Mouse (Mus musculus) neural tube, embryonic 13.5 days (tissue): ENCODE measurements around the gene Zfp318. TPM values are rescaled to one million over a fixed set of nuclear protein-coding genes. Genes with fewer than 3 reads are reported as not detected.

Experiments used
- ATAC-seq: fragments of 200-750 bp; cut with Nextera tagmentation; 2 replicates; pipeline ENCODE4 v1.8.0; 2017; ENCODE audit warnings: low read depth, mild to moderate bottlenecking, moderate TSS enrichment, moderate library complexity
- H3K27ac ChIP-seq: fragments of 300-500 bp; sonication (generic); replicated peaks from 2 replicates; pipeline ENCODE4 v1.5.1; 2015; ENCODE audit warnings: moderate library complexity, mild to moderate bottlenecking, inconsistent platforms
- H3K27me3 ChIP-seq: fragments of 300-500 bp; sonication (generic); 2 replicates; pipeline ENCODE4 v1.6.1; 2015; ENCODE audit warnings: mild to moderate bottlenecking, inconsistent platforms
- H3K36me3 ChIP-seq: fragments of 300-500 bp; sonication (generic); 2 replicates; pipeline ENCODE4 v1.6.1; 2015; ENCODE audit warnings: mild to moderate bottlenecking, inconsistent platforms
- H3K4me1 ChIP-seq: fragments of 300-500 bp; sonication (generic); replicated peaks from 2 replicates; pipeline ENCODE4 v1.6.1; 2015; ENCODE audit warnings: inconsistent platforms
- H3K4me2 ChIP-seq: fragments of 300-500 bp; sonication (generic); 2 replicates; pipeline ENCODE4 v1.6.1; 2015; ENCODE audit warnings: inconsistent platforms, mild to moderate bottlenecking, moderate library complexity
- H3K4me3 ChIP-seq: fragments of 300-500 bp; sonication (generic); 2 replicates; pipeline ENCODE4 v1.5.1; 2015; ENCODE audit warnings: mild to moderate bottlenecking, inconsistent platforms
- H3K9ac ChIP-seq: fragments of 300-500 bp; sonication (generic); 2 replicates; pipeline ENCODE4 v1.6.1; 2015; ENCODE audit warnings: moderate library complexity, mild to moderate bottlenecking, inconsistent platforms
- H3K9me3 ChIP-seq: fragments of 300-500 bp; sonication (generic); 2 replicates; pipeline ENCODE4 v1.6.1; 2016; ENCODE audit warnings: inconsistent platforms
- WGBS: fragments of 180-500 bp; shearing (Covaris S2); methylation state at CpG from one replicate; pipeline ENCODE4 v1.1.7; 2015; 5-methylcytosine and 5-hydroxymethylcytosine counted together
- polyA plus RNA-seq: library from polyadenylated mRNA; unstranded; fragments of >200 nt; fragmentation: Nextera tagmentation; extraction: Ambion mirVana; gene quantifications from 2 replicates; pipeline ENCODE4 v1.2.1, GENCODE M21; 2015

Zfp318 gene
- polyA plus RNA-seq, 1 experiment from 2014 or later: 20.1 TPM

DNA sequence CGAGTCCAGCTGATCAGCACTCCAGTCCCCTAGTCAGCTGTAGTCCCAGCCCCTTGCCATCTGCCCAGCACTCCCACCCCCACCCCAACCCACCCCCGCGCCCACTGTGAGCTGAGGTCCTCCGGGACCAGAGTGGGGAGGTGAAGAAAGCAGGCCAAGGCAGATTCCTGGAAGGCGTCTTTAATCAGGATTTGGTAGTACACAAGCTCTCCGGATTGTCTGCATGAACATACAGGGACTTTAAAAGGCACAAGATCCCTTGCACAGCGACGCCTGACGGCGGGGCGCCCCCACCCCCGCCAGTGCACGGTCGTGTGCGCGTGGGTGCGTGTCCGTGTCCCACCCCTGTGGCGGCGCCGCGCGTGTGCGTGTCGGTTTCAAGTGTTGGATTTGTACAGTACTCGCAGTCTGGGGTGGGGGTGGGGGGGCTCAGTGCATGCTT lies 70.5 kb downstream of the Zfp318 start:
- Histone ChIP-seq H3K4me1 (peaks cover 42% of the 10 kb centered on the region), H3K27ac (peak overlapping the region; percentile 67)
- WGBS: under 1% methylated on average over 26 of the region's 26 CpGs

DNA sequence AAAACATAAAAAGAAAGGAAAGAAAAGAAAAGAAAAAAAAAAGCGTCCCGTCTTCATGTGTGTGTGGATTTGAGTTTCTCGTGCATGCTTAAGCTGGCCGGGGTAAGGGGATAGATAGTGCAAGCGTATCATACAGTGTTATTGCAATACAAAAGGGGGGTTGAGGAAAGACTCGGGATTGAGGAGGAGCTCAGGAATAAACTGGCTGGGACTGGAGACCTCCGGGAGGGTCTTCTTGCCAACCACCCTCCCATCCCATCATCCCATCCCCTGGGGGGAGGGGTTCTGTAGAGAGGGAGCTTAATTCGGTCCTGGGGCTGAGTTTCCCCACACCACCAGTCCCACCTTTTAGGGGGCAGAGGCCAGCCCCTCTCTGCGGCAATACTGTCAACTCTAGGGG lies 71.0 kb downstream of the Zfp318 start:
- Histone ChIP-seq H3K36me3 (peaks cover 13% of the 10 kb centered on the region; the same call in 1 of the 2 replicates), H3K4me3 (peak overlapping the region; percentile 29), H3K4me2 (peak overlapping the region; percentile 63), H3K9ac (peak overlapping the region; percentile 61), H3K9me3 (no peaks in the 10 kb centered on the region), H3K27me3 (peaks cover 33% of the 10 kb centered on the region), H3K4me1 (peaks cover 42% of the 10 kb centered on the region), H3K27ac (peak overlapping the region; percentile 67; the same call in 1 of the 2 replicates)
- peak; percentile 34; the same call in 1 of the 2 replicates for ATAC-seq
- WGBS: 2% methylated on average over 9 of the region's 9 CpGs

More for the DNA sequence above, 70.5 kb downstream of the Zfp318 start:
- Histone ChIP-seq H3K27me3 (peaks cover 33% of the 10 kb centered on the region), H3K4me2 (peak overlapping the region; percentile 63), H3K4me3 (peak overlapping the region; percentile 29), H3K9ac (peak overlapping the region; percentile 61), H3K9me3 (no peaks in the 10 kb centered on the region), H3K36me3 (peaks cover 7% of the 10 kb centered on the region; the same call in 1 of the 2 replicates)
- peak; percentile 29 for ATAC-seq

DNA sequence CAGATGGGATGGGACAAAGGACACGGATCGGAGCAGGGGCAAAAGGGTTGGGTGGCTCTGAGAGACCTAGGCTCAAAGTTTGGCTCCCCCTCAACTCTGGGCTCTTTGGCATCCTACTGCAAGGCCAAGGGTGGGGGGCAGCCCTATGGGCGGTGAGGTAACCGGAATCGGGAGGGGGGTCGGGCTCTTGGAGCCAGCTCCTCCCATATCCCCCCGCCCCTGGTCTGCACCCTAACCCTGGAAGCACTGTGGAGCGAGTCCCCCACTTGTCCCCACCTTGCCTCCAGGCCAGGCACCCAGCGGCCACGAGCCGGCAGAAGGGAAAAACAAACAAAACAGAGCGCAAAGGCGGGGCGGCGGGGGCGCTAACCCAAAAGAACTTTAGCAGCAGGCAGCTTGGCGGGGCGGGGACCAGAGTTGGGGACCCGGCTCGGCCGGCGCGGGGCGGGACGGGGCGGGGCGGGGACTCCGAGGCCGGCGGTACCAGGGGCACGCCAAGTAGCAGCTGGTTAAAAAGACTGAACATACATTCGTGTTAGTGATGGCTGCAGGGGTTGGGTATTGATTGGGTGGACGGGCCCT lies 71.7 kb downstream of the Zfp318 start:
- Histone ChIP-seq H3K4me2 (peak overlapping the region; percentile 63), H3K36me3 (peaks cover 19% of the 10 kb centered on the region), H3K27ac (no peak overlapping the region), H3K4me3 (peak overlapping the region; percentile 29), H3K9me3 (no peaks in the 10 kb centered on the region), H3K4me1 (peaks cover 42% of the 10 kb centered on the region), H3K9ac (peak overlapping the region; percentile 61), H3K27me3 (peaks cover 38% of the 10 kb centered on the region)
- peak; percentile 57 for ATAC-seq
- WGBS: under 1% methylated on average over 32 of the region's 33 CpGs

DNA sequence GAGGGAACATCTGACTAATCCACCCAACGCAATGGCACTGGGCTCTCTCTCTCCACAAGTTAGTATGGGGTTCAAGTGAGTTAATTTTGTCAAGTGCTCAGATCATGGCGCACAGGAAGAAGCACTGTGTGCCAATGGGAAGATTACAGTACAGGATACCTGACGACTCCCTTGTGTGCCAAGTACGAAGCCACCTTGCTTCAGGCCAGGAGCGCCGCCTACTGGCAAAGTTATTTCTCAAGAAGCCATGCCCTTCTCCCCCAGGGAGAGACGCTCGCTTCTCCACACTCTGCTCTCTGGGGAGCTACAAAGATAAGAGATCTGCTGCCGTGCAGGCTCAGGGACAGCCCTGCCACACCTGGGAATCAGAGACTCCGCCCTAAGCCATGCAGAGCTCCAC lies 74.3 kb downstream of the Zfp318 start:
- no peak for ATAC-seq
- Histone ChIP-seq H3K4me1 (peaks cover 43% of the 10 kb centered on the region), H3K27ac (no peak overlapping the region), H3K9me3 (no peaks in the 10 kb centered on the region), H3K9ac (no peak overlapping the region), H3K4me3 (no peak overlapping the region), H3K4me2 (no peak overlapping the region), H3K27me3 (peaks cover 60% of the 10 kb centered on the region), H3K36me3 (peaks cover 36% of the 10 kb centered on the region)
- 10% methylated on average over 10 of the region's 10 CpGs for WGBS

DNA sequence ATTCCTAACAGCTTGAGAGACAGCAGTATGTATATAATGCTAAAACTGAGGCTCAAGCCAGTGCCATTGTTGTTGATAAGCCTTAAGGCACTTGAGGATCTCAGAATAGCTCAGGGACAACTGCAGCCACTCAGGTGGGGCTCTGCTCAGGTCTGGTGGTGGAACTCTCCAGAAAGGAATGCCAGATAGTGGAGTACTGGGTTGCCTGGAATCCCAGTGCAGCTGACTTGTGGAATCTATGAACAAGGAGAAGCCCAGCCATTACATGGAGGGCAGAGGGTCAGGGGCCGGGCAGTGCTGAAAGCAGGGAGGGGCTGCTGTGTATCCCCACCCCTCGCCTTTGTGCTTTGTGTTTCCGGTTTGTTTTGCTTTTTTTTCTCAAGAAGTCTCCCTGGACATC lies 74.9 kb downstream of the Zfp318 start:
- Histone ChIP-seq H3K9me3 (no peaks in the 10 kb centered on the region), H3K4me3 (no peak overlapping the region), H3K4me1 (peaks cover 37% of the 10 kb centered on the region), H3K36me3 (peaks cover 40% of the 10 kb centered on the region), H3K27me3 (peaks cover 58% of the 10 kb centered on the region), H3K9ac (no peak overlapping the region), H3K4me2 (no peak overlapping the region), H3K27ac (no peak overlapping the region)
- 41% methylated on average over 3 of the region's 3 CpGs for WGBS
- no peak for ATAC-seq

DNA sequence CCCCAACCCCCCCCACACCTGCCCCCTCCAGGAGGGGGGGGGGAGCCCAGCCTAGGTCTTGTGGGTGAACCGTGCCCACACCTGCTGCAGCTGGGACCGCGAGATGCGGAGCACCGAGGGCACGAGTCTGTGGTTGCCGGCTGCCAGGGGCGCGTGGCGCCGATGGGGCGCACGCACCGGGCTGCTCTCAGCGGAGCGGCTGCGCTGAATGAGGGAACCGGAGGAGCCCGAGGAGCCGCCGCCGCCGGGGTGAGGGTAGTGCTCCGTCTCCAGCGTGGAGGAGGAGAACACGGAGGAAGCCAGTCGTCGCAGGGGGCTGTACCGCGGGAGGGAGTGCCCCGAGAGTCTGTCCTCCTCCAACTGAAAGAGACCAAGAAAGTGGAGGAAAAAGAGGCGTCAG lies 77.1 kb downstream of the Zfp318 start:
- Histone ChIP-seq H3K9me3 (no peaks in the 10 kb centered on the region), H3K9ac (peak overlapping the region; percentile 48), H3K4me3 (peak overlapping the region; percentile 20), H3K27me3 (peaks cover 54% of the 10 kb centered on the region), H3K4me2 (peak overlapping the region; percentile 44), H3K27ac (no peak overlapping the region), H3K4me1 (peaks cover 15% of the 10 kb centered on the region), H3K36me3 (peaks cover 55% of the 10 kb centered on the region)
- ATAC-seq: no peak
- 3% methylated on average over 32 of the region's 32 CpGs for WGBS

DNA sequence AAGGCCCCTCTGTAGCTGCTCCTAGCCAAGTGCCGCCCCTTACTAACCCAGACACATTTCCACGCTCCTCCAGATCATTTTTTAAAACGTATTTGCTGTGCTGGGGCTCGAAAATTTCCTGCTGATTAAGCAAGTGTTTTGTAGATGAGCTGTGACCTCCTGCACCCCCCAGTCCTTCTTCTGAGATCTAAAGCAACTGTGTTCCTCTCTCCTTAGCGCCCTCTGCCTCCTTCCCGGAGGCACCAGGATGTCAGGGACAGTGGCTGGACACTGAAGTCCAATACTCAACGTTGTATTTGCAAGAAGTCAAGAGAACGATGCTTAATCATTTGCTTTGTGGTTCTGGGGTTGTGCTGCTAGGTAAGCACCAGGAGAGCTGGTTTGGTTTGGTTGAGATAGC lies 77.8 kb downstream of the Zfp318 start:
- Histone ChIP-seq H3K4me1 (peaks cover 8% of the 10 kb centered on the region), H3K27ac (no peak overlapping the region), H3K4me3 (peak overlapping the region; percentile 20; the same call in 1 of the 2 replicates), H3K4me2 (peak overlapping the region; percentile 44), H3K36me3 (peaks cover 60% of the 10 kb centered on the region), H3K9me3 (no peaks in the 10 kb centered on the region), H3K9ac (peak overlapping the region; percentile 48; the same call in 1 of the 2 replicates), H3K27me3 (peaks cover 48% of the 10 kb centered on the region)
- ATAC-seq: no peak
- 17% methylated on average over 8 of the region's 8 CpGs for WGBS

DNA sequence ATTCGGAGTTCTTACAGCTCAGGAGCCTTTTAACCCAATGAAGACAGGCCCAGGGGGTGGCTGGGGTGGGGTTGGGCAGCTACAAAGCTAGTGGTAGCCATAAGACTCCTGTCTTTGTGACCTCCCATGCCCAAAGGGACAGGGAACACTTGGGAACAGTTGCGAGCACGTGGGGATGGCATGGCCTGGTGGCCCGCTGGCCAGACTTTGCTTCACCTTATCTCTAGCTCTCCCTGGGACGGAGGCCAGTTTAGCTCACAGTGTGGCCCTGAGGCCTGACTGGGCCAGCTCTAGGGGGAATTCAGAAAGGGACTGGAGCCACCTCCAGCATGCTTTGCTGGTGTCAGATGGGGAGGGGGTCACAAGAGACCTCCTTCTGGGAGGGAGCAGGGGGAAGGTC lies 78.7 kb downstream of the Zfp318 start:
- H3K4me2 ChIP-seq: no peak overlapping the region
- H3K4me3 ChIP-seq: no peak overlapping the region
- no peaks in the 10 kb centered on the region for H3K9me3 ChIP-seq
- no peak overlapping the region for H3K9ac ChIP-seq
- 87% methylated on average over 5 of the region's 5 CpGs for whole genome bisulfite sequencing
- ATAC-seq: no peak
- peaks cover 69% of the 10 kb centered on the region for H3K36me3 ChIP-seq
- no peak overlapping the region for H3K27ac ChIP-seq
- H3K27me3 ChIP-seq: peaks cover 41% of the 10 kb centered on the region
- H3K4me1 ChIP-seq: peaks cover 8% of the 10 kb centered on the region

DNA sequence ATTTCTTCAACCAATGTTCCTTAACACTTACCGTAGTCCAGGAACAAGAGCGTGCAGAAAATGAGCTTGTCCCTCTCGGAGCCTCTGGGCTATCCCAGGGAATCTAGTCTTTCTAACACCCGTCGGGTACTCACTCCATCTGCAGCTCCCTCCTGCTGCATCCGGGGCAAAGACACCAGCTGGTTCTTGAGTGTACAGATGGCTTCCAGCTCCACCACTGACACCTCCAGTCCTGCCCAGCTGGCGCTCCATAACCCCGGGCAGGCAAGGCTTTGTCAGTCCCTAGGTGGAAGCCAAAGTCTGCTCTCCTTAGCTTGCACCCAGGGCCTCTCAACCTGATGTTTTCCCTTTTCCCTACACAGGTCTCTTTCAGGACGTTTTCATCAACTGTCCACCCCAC lies 84.3 kb downstream of the Zfp318 start:
- 69% methylated on average over 9 of the region's 9 CpGs for WGBS
- H3K27me3 ChIP-seq: no peaks in the 10 kb centered on the region; the same call in 1 of the 2 replicates
- no peak overlapping the region for H3K9ac ChIP-seq
- H3K4me1 ChIP-seq: no peaks in the 10 kb centered on the region; the same call in 1 of the 2 replicates
- no peak overlapping the region for H3K4me2 ChIP-seq
- ATAC-seq: no peak
- H3K36me3 ChIP-seq: peaks cover 89% of the 10 kb centered on the region
- H3K27ac ChIP-seq: no peak overlapping the region
- no peak overlapping the region for H3K4me3 ChIP-seq
- H3K9me3 ChIP-seq: no peaks in the 10 kb centered on the region

Other genes starting within 250 kb of the Zfp318 start
- gene Rsph9, start 239.5 kb upstream of the Zfp318 start, polyA plus RNA-seq: 17.3 and 19.9 TPM in 2 replicates
- gene Mad2l1bp, start 230.2 kb upstream of the Zfp318 start, polyA plus RNA-seq: 24.1 and 30.8 TPM in 2 replicates
- 35.9 and 38.2 TPM in 2 replicates for gene Gtpbp2, start 222.7 kb upstream of the Zfp318 start, polyA plus RNA-seq
- gene Polh, start 181.1 kb upstream of the Zfp318 start, polyA plus RNA-seq: 8.0 and 8.4 TPM in 2 replicates
- gene Xpo5, start 180.9 kb upstream of the Zfp318 start, polyA plus RNA-seq: 34.3 and 35.2 TPM in 2 replicates
- 84.3 and 93.8 TPM in 2 replicates for gene Polr1c, start 135.7 kb upstream of the Zfp318 start, polyA plus RNA-seq
- gene Yipf3, start 135.7 kb upstream of the Zfp318 start, polyA plus RNA-seq: 81.9 and 83.1 TPM in 2 replicates
- 5.2 and 5.8 TPM in 2 replicates for gene Lrrc73, start 130.2 kb upstream of the Zfp318 start, polyA plus RNA-seq
- 35.7 and 36.7 TPM in 2 replicates for gene Tjap1, start 100.7 kb upstream of the Zfp318 start, polyA plus RNA-seq
- gene Dlk2, start 86.3 kb upstream of the Zfp318 start, polyA plus RNA-seq: 9.0 and 9.6 TPM in 2 replicates
- gene Abcc10, start 55.4 kb upstream of the Zfp318 start, polyA plus RNA-seq: 8.1 and 9.2 TPM in 2 replicates
- 0.96 and 1.5 TPM in 2 replicates for gene Crip3, start 45.2 kb downstream of the Zfp318 start, polyA plus RNA-seq
- not detected in 2 replicates for gene Slc22a7, start 54.7 kb downstream of the Zfp318 start, polyA plus RNA-seq
- 6.0 and 6.9 TPM in 2 replicates for gene Ttbk1, start 103.9 kb downstream of the Zfp318 start, polyA plus RNA-seq
- gene Dnph1, start 113.0 kb downstream of the Zfp318 start, polyA plus RNA-seq: 19.0 and 19.2 TPM in 2 replicates
- 16.4 and 17.0 TPM in 2 replicates for gene Cul9, start 162.7 kb downstream of the Zfp318 start, polyA plus RNA-seq
- 4.7 and 5.4 TPM in 2 replicates for gene Srf, start 172.4 kb downstream of the Zfp318 start, polyA plus RNA-seq
- 38.7 and 41.3 TPM in 2 replicates for gene Ptk7, start 245.8 kb downstream of the Zfp318 start, polyA plus RNA-seq